Mouse (Mus musculus): Measurements from ENCODE around the gene Lrrc3c. TPM values are rescaled to one million over a fixed set of nuclear protein-coding genes. Genes with fewer than 3 reads are reported as not detected.
"Not testable (repeated sequence)": the region's sequence is repeated elsewhere in the genome, so short reads cannot be mapped to it uniquely, and the experiment has no call there.

Lrrc3c gene
- polyA plus RNA-seq, 1 experiment: not detected

DNA sequence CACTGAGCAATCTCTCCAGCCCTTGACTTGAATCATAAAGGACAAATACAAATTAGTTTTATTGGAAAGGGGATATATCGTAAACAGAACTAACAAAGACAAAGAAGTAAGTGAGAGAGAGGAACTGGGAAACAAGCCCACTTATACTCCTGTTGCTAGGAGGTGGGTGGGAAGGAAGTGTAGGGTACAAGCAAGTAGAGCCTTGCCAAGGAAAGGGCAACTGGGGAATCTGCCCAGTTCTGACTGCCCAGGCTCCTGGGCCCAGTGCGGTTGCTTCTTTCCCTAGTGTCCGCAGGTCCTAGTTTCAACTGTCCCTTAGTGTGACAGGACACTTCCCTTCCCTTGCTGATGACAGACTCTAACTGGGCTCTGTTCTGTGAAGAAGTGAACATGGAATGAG is 30.6 kb downstream of the Lrrc3c start:
- no peak for TF ChIP-seq MYOG (IDR thresholded peaks at IDR 0.05; ENCODE audit: control insufficient read depth, extremely low read depth, insufficient read length)
- TF ChIP-seq MYOD1 (IDR thresholded peaks at IDR 0.05; ENCODE audit: control insufficient read depth, insufficient read length, low read depth): no peak
- TF ChIP-seq USF1 (IDR thresholded peaks at IDR 0.05; ENCODE audit: low read depth): no peak
- Histone ChIP-seq H3K27me3 (ENCODE audit: control insufficient read depth, insufficient read depth, insufficient read length) (peaks cover 54% of the 10 kb centered on the region), H3K36me3 (ENCODE audit: control insufficient read depth, insufficient read depth) (no peaks in the 10 kb centered on the region), H3ac (ENCODE audit: control insufficient read depth, insufficient read length, low read depth) (no peak overlapping the region), H3K79me2 (ENCODE audit: control insufficient read depth, insufficient read depth) (no peaks in the 10 kb centered on the region), H3K79me3 (ENCODE audit: low read depth) (no peaks in the 10 kb centered on the region), H3K4me3 (ENCODE audit: insufficient read depth, poor library complexity, severe bottlenecking) (no peak overlapping the region)

DNA sequence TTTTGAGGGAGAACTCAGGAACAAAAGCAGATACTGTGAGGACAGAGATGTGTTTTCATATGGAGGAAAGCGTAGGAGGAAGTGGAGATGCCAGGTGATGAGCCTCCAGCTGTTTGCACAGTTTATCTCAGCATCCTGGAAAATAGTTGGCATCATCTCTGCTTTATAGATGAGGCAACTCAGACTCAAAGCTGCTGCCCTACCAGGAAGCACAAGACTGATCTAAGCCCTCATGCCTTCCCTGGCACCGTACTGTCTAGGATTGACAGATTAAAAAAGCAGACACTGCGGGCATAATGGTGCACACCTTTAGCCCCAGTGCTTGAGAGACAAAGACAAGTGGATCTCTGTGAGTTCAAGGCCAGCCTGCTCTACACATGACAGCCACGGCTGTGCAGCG is 32.6 kb downstream of the Lrrc3c start:
- Histone ChIP-seq H3K79me2 (ENCODE audit: control insufficient read depth, insufficient read depth) (no peaks in the 10 kb centered on the region), H3K79me3 (ENCODE audit: low read depth) (no peaks in the 10 kb centered on the region)
- TF ChIP-seq CEBPB (IDR thresholded peaks at IDR 0.05; ENCODE audit: low read depth) (no peak), MYOD1 (IDR thresholded peaks at IDR 0.05; ENCODE audit: control insufficient read depth, insufficient read length, low read depth) (no peak), MAX (IDR thresholded peaks at IDR 0.05) (no peak), FOSL1 (IDR thresholded peaks at IDR 0.05; ENCODE audit: insufficient read depth, low read length, poor library complexity, severe bottlenecking) (no peak), USF1 (IDR thresholded peaks at IDR 0.05; ENCODE audit: low read depth) (no peak), CTCF (IDR thresholded peaks at IDR 0.05; ENCODE audit: control insufficient read depth, insufficient read depth, insufficient read length) (no peak), MYOG (IDR thresholded peaks at IDR 0.05; ENCODE audit: control insufficient read depth, extremely low read depth, insufficient read length) (no peak)

DNA sequence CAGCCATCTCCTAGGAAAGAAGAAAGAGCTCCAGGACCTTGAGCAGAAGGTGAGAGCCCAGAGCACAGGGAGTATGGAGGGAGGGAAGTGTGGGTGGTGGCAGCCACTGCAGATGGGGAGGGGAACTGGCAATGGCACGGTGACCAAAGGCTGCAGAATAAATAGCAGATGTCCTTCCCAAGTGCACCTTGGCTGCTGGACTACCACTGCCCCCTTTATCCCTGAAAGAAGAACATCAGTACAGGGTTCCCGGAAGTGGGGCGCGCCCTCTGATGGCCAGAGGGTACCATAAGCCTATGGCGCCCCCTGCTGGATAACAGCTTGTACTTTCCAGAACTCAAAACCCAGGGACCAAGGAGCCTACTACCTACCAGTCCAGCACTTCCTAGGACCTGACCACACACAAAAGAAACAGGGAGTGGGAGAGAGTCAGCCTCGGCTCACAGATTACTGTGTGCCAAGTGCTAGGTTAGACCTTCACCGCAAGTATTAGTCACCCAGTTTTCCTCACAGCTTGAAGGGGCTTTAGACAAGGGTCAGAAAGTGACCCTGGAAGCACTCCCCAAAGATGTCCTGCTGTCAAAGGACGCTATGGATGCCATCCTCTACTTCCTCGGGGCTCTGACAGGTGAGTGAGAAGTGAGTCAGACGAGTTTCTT is 37.4 kb downstream of the Lrrc3c start:
- not testable (repeated sequence) for H3ac ChIP-seq (ENCODE audit: control insufficient read depth, insufficient read length, low read depth); H3K4me3 ChIP-seq (ENCODE audit: insufficient read depth, poor library complexity, severe bottlenecking); H3K79me3 ChIP-seq (ENCODE audit: low read depth); H3K79me2 ChIP-seq (ENCODE audit: control insufficient read depth, insufficient read depth); H3K36me3 ChIP-seq (ENCODE audit: control insufficient read depth, insufficient read depth)
- H3K27me3 ChIP-seq (ENCODE audit: control insufficient read depth, insufficient read depth, insufficient read length): peaks cover 35% of the 10 kb centered on the region

More for the DNA sequence above, 32.6 kb downstream of the Lrrc3c start:
- H3K4me3 ChIP-seq (ENCODE audit: insufficient read depth, poor library complexity, severe bottlenecking): no peak overlapping the region
- no peak overlapping the region for H3ac ChIP-seq (ENCODE audit: control insufficient read depth, insufficient read length, low read depth)
- peaks cover 50% of the 10 kb centered on the region for H3K27me3 ChIP-seq (ENCODE audit: control insufficient read depth, insufficient read depth, insufficient read length)
- H3K36me3 ChIP-seq (ENCODE audit: control insufficient read depth, insufficient read depth): no peaks in the 10 kb centered on the region

DNA sequence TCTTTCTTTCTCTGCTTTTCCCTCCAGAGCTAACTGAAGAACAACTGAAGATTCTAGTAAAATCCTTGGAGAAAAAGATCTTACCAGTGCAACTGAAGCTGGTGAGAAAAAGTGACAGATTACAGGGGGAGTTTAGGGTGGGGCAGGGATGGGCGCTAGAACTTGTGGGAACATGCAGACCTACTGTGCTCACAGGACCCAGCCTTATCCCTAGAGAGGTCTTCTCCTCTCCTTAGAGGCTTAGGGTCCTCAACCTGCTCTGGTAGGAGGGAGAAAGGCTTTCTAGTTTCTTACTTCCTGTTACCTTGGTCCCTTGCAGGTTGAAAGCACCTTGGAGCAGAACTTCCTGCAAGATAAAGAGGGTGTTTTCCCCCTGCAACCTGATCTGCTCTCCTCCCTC is 39.4 kb downstream of the Lrrc3c start:
- TF ChIP-seq CTCF (IDR thresholded peaks at IDR 0.05; ENCODE audit: control insufficient read depth, insufficient read depth, insufficient read length) (no peak), USF1 (IDR thresholded peaks at IDR 0.05; ENCODE audit: low read depth) (no peak), MYOG (IDR thresholded peaks at IDR 0.05; ENCODE audit: control insufficient read depth, extremely low read depth, insufficient read length) (no peak), MYOD1 (IDR thresholded peaks at IDR 0.05; ENCODE audit: control insufficient read depth, insufficient read length, low read depth) (no peak), MAX (IDR thresholded peaks at IDR 0.05) (no peak), FOSL1 (IDR thresholded peaks at IDR 0.05; ENCODE audit: insufficient read depth, low read length, poor library complexity, severe bottlenecking) (no peak), CEBPB (IDR thresholded peaks at IDR 0.05; ENCODE audit: low read depth) (no peak)
- H3K27me3 ChIP-seq (ENCODE audit: control insufficient read depth, insufficient read depth, insufficient read length): peaks cover 33% of the 10 kb centered on the region
- H3K79me3 ChIP-seq (ENCODE audit: low read depth): no peaks in the 10 kb centered on the region
- no peaks in the 10 kb centered on the region for H3K79me2 ChIP-seq (ENCODE audit: control insufficient read depth, insufficient read depth)
- H3ac ChIP-seq (ENCODE audit: control insufficient read depth, insufficient read length, low read depth): no peak overlapping the region
- H3K36me3 ChIP-seq (ENCODE audit: control insufficient read depth, insufficient read depth): no peaks in the 10 kb centered on the region
- H3K4me3 ChIP-seq (ENCODE audit: insufficient read depth, poor library complexity, severe bottlenecking): no peak overlapping the region

DNA sequence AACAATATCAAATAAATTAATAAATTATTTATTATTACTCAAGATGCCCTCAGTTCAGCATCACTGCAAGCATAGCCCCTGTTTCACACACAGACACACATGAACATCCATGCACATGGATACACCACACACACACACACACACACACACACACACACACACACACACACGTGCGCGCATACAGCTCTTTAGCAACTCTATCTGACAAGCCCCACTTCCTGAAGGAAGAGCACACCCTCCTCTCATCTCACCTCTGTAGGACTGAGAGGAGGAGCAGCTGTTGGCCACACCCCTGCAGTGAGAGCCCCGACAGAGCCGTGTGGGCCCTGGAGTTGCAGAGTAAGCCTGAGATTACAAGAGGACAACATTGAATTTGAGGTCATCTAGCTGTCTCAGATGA is 42.0 kb downstream of the Lrrc3c start:
- no peaks in the 10 kb centered on the region for H3K36me3 ChIP-seq (ENCODE audit: control insufficient read depth, insufficient read depth)
- no peak overlapping the region for H3ac ChIP-seq (ENCODE audit: control insufficient read depth, insufficient read length, low read depth)
- H3K79me2 ChIP-seq (ENCODE audit: control insufficient read depth, insufficient read depth): no peaks in the 10 kb centered on the region
- TF ChIP-seq MAX (IDR thresholded peaks at IDR 0.05) (no peak), FOSL1 (IDR thresholded peaks at IDR 0.05; ENCODE audit: insufficient read depth, low read length, poor library complexity, severe bottlenecking) (no peak), MYOD1 (IDR thresholded peaks at IDR 0.05; ENCODE audit: control insufficient read depth, insufficient read length, low read depth) (no peak), MYOG (IDR thresholded peaks at IDR 0.05; ENCODE audit: control insufficient read depth, extremely low read depth, insufficient read length) (no peak), CTCF (IDR thresholded peaks at IDR 0.05; ENCODE audit: control insufficient read depth, insufficient read depth, insufficient read length) (no peak), USF1 (IDR thresholded peaks at IDR 0.05; ENCODE audit: low read depth) (no peak), CEBPB (IDR thresholded peaks at IDR 0.05; ENCODE audit: low read depth) (no peak)
- H3K27me3 ChIP-seq (ENCODE audit: control insufficient read depth, insufficient read depth, insufficient read length): peaks cover 23% of the 10 kb centered on the region
- H3K79me3 ChIP-seq (ENCODE audit: low read depth): no peaks in the 10 kb centered on the region
- H3K4me3 ChIP-seq (ENCODE audit: insufficient read depth, poor library complexity, severe bottlenecking): no peak overlapping the region

DNA sequence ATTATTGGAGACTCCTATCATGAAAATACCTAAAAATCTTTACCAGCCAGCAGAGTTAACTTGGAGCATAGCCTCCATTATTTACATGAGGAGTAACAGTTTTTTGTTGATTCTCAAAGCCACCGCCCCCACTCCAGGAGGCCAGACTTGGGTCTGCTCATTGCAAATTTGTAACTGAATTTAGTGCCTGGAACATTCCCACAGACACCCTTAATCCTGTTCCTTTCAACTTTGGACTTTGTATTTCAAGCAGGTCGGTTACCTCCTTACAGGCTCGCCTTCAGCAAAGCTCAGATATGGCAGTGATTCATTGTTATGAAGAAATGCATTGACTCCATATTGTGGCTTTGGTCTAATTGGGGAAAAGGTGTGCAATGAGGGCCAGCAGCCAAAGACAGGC is 46.7 kb downstream of the Lrrc3c start:
- no peak overlapping the region for H3K4me3 ChIP-seq (ENCODE audit: insufficient read depth, poor library complexity, severe bottlenecking)
- H3K79me2 ChIP-seq (ENCODE audit: control insufficient read depth, insufficient read depth): no peaks in the 10 kb centered on the region
- H3K27me3 ChIP-seq (ENCODE audit: control insufficient read depth, insufficient read depth, insufficient read length): peaks cover 47% of the 10 kb centered on the region
- no peak overlapping the region for H3ac ChIP-seq (ENCODE audit: control insufficient read depth, insufficient read length, low read depth)
- no peak for TF ChIP-seq USF1 (IDR thresholded peaks at IDR 0.05; ENCODE audit: low read depth)
- no peak for TF ChIP-seq MAX (IDR thresholded peaks at IDR 0.05)
- no peak for TF ChIP-seq MYOG (IDR thresholded peaks at IDR 0.05; ENCODE audit: control insufficient read depth, extremely low read depth, insufficient read length)
- TF ChIP-seq MYOD1 (IDR thresholded peaks at IDR 0.05; ENCODE audit: control insufficient read depth, insufficient read length, low read depth): no peak
- no peak for TF ChIP-seq CEBPB (IDR thresholded peaks at IDR 0.05; ENCODE audit: low read depth)
- TF ChIP-seq CTCF (IDR thresholded peaks at IDR 0.05; ENCODE audit: control insufficient read depth, insufficient read depth, insufficient read length): no peak
- TF ChIP-seq FOSL1 (IDR thresholded peaks at IDR 0.05; ENCODE audit: insufficient read depth, low read length, poor library complexity, severe bottlenecking): no peak
- H3K36me3 ChIP-seq (ENCODE audit: control insufficient read depth, insufficient read depth): no peaks in the 10 kb centered on the region
- H3K79me3 ChIP-seq (ENCODE audit: low read depth): no peaks in the 10 kb centered on the region

All from C2C12 (cell line).